Mouse (Mus musculus) CD4-positive, CD25-positive, alpha-beta regulatory T cell (primary cell): ENCODE results near the gene Lmtk3. TPM values are rescaled to one million over a fixed set of nuclear protein-coding genes. Genes with fewer than 3 reads are reported as not detected.

Experiments
- polyA plus RNA-seq: library from polyadenylated mRNA; unstranded; fragments of 100-300 nt; shearing (Covaris generic); gene quantifications from one replicate; pipeline ENCODE4 v1.2.1, GENCODE M21; 2017

Lmtk3 gene
- polyA plus RNA-seq: 0.04 TPM

DNA sequence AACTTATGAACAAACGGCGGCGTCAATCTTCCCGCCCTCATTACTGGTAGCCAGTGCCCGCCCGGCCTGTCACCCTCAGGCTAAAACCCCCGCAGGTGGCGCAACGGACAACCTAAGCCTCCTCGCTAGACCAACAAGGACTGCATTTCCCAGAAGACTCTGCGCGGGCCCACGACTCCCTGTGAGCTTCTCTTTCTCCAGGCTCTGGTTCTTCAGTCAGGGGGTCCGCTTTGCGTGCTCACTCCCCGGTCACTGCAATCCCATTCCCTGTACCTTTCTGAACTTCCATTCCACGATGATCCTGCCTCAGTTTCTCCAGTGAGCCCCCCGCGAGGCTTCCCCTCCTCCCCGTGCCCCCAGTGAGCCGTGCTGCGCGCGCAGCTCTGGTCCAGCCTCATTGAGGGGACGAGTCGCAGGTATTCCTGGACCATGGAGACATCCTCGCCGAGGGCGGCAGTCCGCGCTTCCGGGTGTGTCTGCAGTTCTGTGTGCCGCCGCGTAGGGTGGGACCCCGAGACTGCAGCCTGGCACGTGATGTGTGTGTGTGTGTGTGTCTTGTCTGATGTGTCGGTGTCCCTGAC, at the start of gene Lmtk3:
Lmtk3 (plus strand) TSS at position 228 of the 581 bp plus-strand sequence.

GRCm38 (mm10) chr7:45784524-45785372, 1.2 kb downstream of the Lmtk3 start, which contains the start of gene Sult2b1:
Sult2b1 (minus strand) TSS chr7:45784669.

DNA sequence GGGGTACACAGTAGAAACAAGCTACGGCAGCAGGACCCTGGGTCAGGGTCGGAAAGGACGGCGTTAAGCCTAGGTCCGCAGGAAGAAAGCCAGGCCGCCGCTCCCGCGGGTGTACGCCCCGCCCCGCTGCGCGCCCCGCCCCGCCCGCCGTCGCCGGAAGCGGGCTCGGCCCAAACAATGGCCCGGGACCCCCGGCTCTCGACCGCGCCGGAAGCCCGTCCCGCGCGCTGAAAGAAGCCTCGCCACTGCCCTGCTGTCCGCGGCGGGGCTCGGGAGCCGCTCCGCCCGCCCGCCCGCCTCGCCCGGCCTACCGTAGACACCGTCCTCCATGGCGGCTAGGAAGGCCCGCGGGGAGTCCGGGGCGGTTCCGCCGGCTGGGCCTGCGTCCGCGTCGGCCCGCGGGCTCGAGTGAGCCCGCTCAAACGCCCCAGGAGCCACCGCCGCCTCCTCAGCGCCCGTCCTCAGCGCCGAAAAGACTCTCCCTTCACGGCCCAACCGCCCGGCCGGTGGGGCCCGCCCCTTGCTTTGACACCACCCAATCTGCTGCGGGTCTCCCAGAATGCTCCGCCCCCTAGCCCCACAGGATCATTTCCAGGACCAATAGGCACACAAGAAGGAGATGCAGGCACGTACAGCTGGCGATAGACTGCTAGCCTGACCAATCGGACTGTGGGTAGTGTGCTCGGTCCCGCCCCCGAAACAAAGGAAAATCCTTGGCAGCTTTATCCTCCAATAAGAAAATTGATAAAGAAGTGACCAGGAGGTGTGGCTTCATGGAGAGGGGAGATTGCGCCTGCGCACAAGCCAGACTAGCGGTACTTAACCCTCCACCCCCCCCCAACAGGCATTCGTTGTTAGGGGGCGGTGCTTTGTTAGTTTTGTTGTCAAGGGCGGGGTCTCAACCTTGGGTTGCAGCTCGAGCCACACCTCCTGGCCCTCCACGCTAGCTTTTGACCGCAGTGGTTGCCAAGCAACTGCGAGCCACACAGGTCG, 30.5 kb downstream of the Lmtk3 start, which contains the start of gene Cyth2:
Cyth2 (minus strand) TSS at position 795 of the 993 bp plus-strand sequence.

DNA sequence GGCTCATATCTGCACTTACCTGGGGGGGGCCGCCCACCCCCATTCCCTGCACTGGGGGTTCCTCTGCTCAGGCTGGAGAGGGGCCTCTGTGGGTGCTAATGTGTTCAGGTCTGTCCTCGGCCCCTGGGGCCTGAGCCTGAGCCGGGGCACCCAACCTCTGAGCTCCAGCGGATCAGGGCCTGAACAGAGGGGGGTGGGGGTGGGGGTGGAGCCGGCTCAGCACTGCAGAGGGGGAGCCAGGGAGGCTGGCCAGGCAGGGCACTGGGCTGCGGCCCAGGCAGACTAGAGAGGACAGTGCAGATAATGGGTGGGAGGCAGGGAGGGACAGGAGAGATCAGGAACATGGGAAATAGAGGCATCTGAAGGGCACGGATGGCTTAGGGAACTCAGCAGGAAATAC, 41.1 kb downstream of the Lmtk3 start, which contains the start of gene Kcnj14:
Kcnj14 (minus strand) TSS at position 185 of the 400 bp plus-strand sequence.

DNA sequence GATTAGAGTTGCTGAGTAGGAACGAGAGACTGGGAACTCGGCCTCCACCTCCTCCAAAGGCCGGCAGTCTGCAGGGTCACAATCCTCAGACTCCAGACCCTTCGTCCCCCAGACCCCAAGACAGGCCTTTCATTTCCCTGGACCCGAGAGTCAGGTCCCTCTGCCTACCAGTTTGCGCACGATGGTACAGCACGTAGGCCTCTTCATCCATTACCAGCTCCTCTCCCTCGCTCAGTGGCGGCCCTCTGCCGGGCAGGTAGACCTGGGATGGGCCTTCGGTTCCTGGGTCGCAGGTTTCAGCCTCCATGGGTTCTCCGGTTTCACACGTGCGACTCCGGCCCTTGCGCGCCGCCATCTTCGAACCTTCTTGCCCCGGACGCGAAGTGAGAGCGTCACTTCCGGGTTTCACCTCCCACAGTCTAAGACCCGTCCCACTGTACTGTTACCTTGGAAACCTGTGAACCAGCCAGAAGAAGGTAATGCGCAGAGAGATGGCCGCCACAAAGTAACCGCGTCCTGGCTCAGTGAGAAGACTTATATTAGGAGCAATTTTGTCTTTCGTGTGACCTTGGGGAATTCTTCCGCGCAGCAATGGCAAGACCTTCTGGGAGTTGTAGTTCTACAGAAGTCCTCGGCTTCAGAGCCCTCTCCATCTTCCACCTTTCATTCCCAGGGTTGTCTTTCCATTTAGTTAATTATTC, 47.0 kb downstream of the Lmtk3 start, which contains the start of gene Grwd1:
Grwd1 (minus strand) TSS at position 518 of the 701 bp plus-strand sequence.

Other genes starting within 250 kb of the Lmtk3 start
- gene Hsd17b14, start 228.8 kb upstream of the Lmtk3 start, polyA plus RNA-seq: 1.1 TPM
- 86.0 TPM for gene Bcat2, start 213.6 kb upstream of the Lmtk3 start, polyA plus RNA-seq
- gene Fgf21, start 168.2 kb upstream of the Lmtk3 start, polyA plus RNA-seq: not detected
- not detected for gene Fut1, start 166.4 kb upstream of the Lmtk3 start, polyA plus RNA-seq
- 0.14 TPM for gene Izumo1, start 161.9 kb upstream of the Lmtk3 start, polyA plus RNA-seq
- 6.5 TPM for gene Rasip1, start 156.2 kb upstream of the Lmtk3 start, polyA plus RNA-seq
- 1.7 TPM for gene Mamstr, start 143.8 kb upstream of the Lmtk3 start, polyA plus RNA-seq
- 0.12 TPM for gene Fut2, start 117.3 kb upstream of the Lmtk3 start, polyA plus RNA-seq
- 0.32 TPM for gene Ntn5, start 99.7 kb upstream of the Lmtk3 start, polyA plus RNA-seq
- 0.35 TPM for gene Sec1, start 89.3 kb upstream of the Lmtk3 start, polyA plus RNA-seq
- 8.4 TPM for gene Car11, start 83.9 kb upstream of the Lmtk3 start, polyA plus RNA-seq
- 53.0 TPM for gene Dbp, start 78.7 kb upstream of the Lmtk3 start, polyA plus RNA-seq
- 1,454 TPM for gene Rpl18, start 68.3 kb upstream of the Lmtk3 start, polyA plus RNA-seq
- gene Sphk2, start 65.7 kb upstream of the Lmtk3 start, polyA plus RNA-seq: 36.3 TPM
- 0.43 TPM for gene Fam83e, start 62.5 kb upstream of the Lmtk3 start, polyA plus RNA-seq
- gene Spaca4, start 57.9 kb upstream of the Lmtk3 start, polyA plus RNA-seq: not detected
- gene Sult2b1, start 931 bp downstream of the Lmtk3 start, polyA plus RNA-seq: 3.0 TPM
- 87.9 TPM for gene Cyth2, start 30.8 kb downstream of the Lmtk3 start, polyA plus RNA-seq
- gene Kcnj14, start 41.0 kb downstream of the Lmtk3 start, polyA plus RNA-seq: not detected
- 37.3 TPM for gene Grwd1, start 47.2 kb downstream of the Lmtk3 start, polyA plus RNA-seq
- gene Kdelr1, start 89.0 kb downstream of the Lmtk3 start, polyA plus RNA-seq: 90.8 TPM
- gene Grin2d, start 94.6 kb downstream of the Lmtk3 start, polyA plus RNA-seq: 1.2 TPM
- gene Syngr4, start 113.0 kb downstream of the Lmtk3 start, polyA plus RNA-seq: not detected
- 9.6 TPM for gene Tmem143, start 113.2 kb downstream of the Lmtk3 start, polyA plus RNA-seq
- 699 TPM for gene Emp3, start 137.7 kb downstream of the Lmtk3 start, polyA plus RNA-seq
- gene Ccdc114, start 140.3 kb downstream of the Lmtk3 start, polyA plus RNA-seq: 2.2 TPM
- gene Abcc6, start 246.6 kb downstream of the Lmtk3 start, polyA plus RNA-seq: not detected
- 40.4 TPM for gene Nomo1, start 250.0 kb downstream of the Lmtk3 start, polyA plus RNA-seq